Mouse (Mus musculus) left cerebral cortex, adult 8-10 months (tissue): ENCODE data around the gene Vmn2r7. TPM values are rescaled to one million over a fixed set of nuclear protein-coding genes. Genes with fewer than 3 reads are reported as not detected.
"Not testable (repeated sequence)": the region's sequence is repeated elsewhere in the genome, so short reads cannot be mapped to it uniquely, and the experiment has no call there.

Experiments
- DNase-seq, 2 experiments: peaks; one replicate each; pipeline ENCODE4 v3.0.0; 2022; ENCODE audit warnings: low spot score in 2 of 2
- total RNA-seq, 4 experiments: library from RNA; stranded (reverse); gene quantifications; 2 replicates each; pipeline ENCODE4 v1.2.4; 2022

The Vmn2r7 gene
- total RNA-seq = under 1 TPM in 1 of 4 experiments, not detected in 3; 0.15 TPM

DNA sequence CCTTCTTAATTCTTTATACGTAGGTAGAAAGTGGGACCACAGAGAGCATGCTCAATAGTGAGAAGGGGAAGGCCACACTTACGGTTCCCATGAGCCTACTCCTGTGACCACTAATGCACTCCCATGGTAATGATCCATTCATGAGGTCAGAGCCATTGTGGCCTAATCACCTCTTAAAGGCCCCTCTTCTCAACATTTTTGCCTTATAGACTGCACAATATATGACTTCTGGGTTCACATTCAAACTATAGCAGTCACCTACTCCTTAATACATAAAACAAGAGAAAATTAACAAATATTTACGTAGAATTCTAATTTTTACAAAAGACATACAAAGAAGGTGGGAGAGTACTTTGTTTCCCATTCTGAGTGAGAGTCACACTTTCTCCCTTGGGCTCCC lies at the start of gene Vmn2r7:
Gene Vmn2r7 (minus strand): TSS at position 101 of the 400 bp plus-strand sequence.
- DNase-seq = not testable (repeated sequence)

DNA sequence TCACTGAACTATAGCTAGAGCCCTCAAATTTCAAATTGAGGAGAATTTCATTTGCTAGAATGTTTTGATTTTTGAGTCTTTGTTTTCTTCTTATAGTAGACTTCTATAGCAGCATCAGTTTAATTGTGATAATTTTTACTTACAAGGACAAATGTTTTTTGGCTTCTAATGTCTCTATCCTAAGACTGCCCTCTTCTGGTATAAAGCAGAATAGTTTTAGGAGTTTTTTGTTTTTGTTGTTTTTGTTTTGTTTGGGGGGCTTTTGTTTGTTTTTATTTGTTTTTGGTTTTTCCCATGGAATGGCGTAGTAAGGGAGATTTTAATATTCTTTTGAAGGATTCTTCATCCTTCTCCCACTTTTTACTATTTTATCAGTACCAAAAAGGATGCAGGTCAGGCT lies 45.2 kb upstream of the Vmn2r7 start:
- no peak for DNase-seq

DNA sequence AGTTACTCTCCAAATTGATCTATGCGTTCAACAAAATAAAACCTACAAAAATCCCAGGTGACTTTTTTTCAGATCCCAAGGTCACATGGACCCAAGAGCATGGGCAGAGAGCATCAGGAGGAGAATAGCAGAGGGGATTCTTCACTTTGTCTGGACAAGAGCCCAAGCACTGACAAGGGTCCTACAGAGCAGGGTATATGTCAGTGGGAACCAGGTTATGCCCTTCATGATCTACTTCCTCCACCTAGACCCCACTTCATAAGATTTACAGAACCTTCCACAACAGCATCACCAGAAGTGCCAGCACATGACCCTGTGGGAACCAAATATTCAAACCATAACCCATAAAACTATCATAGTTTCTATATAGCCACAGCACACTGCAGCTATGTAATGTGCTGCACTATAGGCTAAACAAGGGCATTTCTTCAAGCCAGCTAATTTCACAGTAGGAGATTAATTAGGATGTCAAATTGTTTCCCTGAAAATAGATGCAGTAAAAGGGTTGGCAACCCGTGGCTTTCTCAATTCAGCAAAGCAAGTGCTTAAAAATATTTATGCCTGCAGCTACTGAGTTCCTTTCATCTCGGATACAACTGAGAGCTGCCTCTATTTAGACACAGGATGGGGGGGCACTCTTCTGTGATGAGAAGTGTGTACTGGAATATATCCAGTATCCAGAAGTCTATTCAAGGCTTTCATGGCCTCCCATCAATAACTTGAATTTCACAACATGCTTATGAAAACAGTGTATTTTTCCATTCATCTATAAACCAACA lies 33.8 kb upstream of the Vmn2r7 start:
- no peak for DNase-seq

DNA sequence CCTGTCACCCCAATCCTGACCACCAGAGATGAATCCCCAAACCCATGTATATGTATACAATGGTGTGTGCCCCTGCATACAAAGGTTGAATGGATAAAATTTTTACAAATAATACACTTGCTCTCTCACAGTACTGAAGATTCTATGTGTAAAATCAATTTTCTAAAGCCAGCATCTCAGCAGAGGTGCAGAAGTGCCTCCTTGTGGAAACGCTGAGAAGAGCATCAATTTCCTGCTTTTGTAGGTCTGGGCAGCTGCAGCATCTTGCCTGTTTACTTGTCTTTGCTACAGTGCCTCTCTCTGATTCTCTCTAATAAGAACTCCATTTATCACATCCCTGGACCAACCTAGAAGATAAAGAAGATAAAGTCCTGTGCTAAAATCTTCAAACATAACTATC lies 32.1 kb upstream of the Vmn2r7 start:
- no peak for DNase-seq

DNA sequence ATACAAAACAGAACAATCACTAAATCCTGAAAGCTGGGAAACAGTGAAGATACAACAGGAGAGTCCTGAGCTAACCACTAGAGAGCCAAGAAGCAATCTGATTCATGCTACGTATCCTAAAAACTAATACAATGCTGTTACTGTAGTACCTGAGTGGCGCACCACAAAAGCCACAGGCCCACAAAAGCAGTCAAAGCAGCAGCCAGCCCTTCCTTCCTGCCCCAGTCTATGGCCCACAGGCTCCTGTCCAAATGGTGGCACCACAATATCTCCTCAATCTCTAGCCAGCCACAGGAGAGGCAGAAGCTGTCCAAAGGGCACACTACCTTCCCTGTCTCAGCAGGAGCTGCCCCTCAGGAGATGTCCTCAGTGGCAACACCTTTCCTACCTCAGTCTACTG lies 1.7 kb downstream of the Vmn2r7 start:
- no peak for DNase-seq

DNA sequence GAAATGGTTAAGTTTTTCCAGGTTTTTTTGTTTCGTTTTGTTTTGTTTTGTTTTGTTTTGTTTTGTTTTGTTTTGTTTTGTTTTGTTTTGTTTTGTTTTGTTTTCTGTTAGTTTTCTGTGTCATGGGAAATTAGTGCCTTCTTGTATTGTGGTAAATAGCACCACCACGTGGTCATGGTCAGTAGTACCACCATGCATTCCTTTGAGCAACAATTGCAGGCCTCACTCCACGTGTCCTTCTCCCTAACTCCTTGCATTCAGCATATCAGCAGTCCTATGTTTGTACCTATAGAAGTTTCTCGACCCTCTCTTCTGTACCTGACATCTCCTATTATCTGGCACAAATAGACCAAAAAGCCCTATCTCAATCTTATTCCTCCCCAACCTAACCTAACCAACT lies 2.3 kb downstream of the Vmn2r7 start:
- DNase-seq = peak; percentile 8 to 17

DNA sequence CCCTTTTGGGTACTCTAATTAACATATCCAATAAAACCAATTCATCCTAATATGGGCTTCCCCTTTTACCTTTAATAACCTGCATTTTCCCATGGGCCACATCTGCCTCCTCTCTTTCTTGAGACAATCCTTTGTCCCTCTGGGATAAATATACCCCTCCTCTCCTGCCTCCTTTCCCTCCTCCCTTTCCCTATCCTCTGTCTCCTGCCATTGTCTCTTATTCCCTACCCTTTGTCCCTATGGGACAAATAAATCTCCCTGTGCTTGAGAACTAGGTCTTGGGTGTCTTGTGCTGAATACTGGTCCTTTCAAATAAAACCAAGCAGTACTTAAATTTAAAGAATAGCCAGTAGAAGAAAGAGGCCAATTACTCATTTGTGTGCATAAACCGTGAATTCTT lies 13.4 kb downstream of the Vmn2r7 start:
- no peak for DNase-seq

DNA sequence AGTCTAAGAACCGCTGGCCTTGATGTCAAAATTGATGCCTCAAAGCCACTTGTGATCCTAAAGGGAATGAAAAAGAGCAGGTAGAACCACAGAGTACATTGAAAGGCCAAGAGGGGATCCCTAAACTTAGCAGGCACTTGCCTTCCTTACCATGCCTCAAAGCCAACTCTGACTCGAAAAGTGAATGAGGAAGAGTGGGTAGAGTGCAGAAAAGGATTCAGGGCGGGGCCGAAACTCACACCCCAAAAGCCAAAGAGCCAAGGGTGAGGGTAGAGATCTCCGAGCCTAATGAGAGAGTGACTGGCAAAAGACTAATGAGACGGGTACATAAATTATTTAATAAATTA lies 53.3 kb downstream of the Vmn2r7 start:
- no peak for DNase-seq

DNA sequence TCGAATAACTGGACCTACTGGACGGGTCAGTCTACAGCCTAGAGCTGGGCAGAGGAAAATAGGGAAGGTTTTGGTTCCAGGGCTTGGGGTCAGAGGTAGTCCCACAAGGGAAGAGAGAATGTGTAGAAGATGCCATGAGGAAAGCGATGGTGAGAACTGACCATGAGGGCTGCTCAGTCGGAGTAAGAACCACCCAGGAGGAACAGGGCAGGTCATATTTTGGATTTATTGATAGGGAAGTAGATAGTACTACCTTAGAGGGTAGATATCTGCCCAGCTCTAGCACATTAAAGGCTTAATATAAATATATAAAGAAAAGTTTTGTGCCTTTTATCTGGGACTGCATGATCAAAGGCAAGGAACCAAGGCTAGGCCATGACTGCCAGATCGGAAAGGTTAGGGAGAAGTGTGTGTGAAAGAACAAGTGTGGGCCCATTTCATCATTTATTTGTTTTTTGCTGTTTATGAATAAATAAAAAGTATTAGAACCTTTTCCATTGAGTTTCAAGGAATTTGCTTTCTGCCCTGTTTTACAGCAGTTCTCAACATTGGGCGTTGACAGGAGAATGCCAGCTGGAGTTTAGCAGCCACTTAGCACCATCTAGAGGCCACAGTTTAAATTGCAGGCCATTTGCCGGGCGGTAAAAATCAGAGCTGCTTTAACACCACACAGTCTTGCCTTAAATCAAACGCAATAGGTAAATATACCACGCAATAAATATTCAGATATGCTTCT lies 53.9 kb downstream of the Vmn2r7 start:
- DNase-seq = peak; percentile 13 to 56

DNA sequence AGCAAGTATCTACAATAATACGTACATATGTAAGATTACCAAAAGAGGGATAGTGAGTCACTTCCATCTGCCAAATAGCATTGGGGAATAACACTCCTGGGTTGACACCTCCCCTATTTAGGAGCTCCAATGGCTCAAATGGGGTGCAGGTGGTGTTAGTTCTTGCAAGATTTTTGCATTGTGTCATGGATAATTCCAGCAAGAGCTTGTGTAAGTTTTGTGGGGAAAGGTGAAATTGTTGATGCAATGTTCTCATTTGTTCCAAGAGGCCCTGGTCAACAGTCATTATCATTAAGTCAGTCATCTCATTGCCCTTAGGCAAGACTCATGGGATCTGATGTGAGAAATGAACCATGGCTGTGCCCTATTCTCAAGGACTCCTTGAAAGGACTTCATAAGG lies 61.7 kb downstream of the Vmn2r7 start:
- DNase-seq = no peak

DNA sequence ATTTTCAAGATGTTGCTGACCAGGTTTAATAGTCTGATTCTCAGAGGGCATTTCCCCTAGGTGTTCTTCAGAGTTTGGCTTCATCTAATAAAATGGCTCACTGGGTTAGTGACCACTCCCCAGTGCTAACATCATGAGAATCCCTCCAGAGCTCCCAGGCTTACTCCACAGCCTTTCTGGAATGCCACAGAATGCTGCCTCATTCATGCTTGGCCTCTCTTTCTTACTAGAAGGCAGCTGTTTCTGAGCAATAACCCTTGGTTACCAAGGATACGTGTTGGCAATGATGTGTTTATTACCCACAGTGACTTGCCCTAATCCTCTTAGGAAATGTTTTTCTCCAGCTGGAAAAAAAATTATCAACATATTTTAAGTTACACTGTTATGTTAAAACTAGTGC lies 72.4 kb downstream of the Vmn2r7 start:
- DNase-seq = no peak

DNA sequence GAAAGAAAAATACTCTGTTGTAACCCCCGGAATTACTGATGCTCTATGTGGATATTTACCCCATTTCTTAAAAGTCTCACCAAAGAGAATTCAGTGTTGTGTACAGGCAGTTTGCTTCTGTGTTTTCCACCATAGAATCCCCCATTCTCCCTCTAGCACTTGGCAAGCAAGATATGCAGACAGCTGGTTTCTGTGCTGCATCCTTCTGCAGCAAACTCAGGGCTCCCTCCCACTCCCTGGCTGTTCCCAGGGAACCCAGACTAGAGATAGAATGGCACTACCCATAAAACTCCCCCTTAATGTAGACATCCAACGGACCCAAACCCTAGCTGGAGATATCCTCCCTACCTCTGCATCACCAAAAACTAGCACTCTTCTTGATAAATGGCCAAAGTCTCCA lies 88.4 kb downstream of the Vmn2r7 start:
- peak in 1 of 2 experiments; percentile 41 for DNase-seq

DNA sequence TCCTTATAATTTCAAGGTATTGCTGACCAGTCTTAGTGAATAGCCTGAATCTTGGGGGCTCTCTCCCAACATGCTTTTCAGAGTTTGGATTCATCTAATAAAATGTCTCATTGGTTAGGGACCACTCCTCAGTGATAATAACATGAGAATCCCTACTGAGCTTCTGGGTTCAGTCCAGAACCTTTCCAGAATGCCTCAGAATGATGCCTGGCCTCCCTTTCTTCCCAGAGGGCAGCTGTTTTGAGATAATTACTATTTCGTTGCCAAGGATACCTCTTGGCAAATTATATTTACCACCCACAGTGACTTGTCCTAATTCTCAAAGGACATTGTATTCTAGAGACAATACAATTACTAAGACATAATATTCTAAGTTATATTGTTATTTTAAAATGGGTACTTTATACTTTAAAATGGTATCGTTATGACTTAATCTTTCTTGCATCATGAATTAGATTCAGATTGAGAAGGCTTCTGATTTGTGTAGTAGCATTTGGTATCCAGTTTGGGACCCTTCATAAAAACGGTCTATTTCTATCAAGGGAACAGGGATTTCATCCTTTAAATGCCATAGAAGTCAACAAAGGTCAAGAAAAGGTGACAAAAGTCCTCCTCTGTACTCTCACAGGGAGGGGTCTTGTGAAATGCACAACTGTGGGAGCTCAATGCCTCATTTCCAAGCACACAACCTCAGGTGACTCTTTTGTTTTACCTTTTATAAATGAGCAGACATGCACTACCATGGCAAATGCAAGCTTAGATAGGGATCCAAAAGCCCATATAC lies 117.2 kb downstream of the Vmn2r7 start:
- not testable (repeated sequence) for DNase-seq

DNA sequence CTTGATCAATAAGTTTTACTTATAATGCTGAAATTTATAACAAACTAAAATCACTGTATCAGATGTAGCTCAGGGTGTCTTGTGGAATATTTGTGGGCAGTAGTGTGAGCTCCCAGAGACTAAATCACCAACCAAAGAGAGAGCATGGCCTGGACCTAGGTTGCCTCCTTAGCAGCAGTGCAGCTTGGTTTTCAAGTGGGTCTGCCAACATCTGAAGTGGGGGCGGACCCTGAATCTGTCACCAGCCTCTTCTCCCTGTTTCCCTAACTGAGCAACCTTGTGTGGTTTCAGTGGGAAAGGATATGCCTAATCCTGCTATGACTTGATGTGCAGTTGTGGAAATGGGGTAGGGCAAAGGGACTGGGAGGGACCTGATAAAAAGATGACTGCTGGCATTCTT lies 118.8 kb downstream of the Vmn2r7 start:
- DNase-seq = not testable (repeated sequence)

DNA sequence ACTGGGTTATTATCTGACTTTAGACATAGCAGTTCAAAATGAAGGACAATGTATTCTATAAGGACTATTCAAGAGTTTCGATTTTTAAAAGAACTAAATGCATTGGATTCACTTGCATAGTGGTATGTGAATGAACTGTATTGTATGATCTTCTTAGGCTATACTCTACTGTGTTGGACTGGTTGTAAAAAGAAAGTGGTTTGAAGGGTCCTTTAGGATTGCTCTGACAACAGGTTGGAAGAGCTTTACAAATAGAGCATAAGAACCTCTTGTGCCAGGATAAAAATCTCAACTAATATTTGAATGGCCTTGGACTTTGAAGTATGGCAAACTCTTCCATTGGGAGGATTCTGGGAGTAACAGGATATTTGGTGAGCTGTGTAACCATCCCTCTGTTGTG lies 168.5 kb downstream of the Vmn2r7 start:
- DNase-seq = not testable (repeated sequence)
